Mouse (Mus musculus) neural tube, embryonic 14.5 days (tissue): Measurements from ENCODE around the gene Itgb2l. TPM values are rescaled to one million over a fixed set of nuclear protein-coding genes. Genes with fewer than 3 reads are reported as not detected.

ENCODE experiments used
- ATAC-seq: fragments of 200-750 bp; cut with Nextera tagmentation; 2 replicates; pipeline ENCODE4 v1.8.0; 2017; ENCODE audit warnings: low read depth, mild to moderate bottlenecking, moderate TSS enrichment, moderate library complexity
- H3K27ac ChIP-seq: fragments of 300-500 bp; sonication (generic); 2 replicates; pipeline ENCODE4 v1.5.1; 2014; ENCODE audit warnings: low read depth, mild to moderate bottlenecking, control low read depth, low read length, moderate library complexity, mixed read lengths
- H3K27me3 ChIP-seq: fragments of 300-500 bp; sonication (generic); 2 replicates; pipeline ENCODE4 v1.6.1; 2014; ENCODE audit warnings: low read length; ENCODE audit not compliant: control insufficient read depth, insufficient read depth
- H3K36me3 ChIP-seq: fragments of 300-500 bp; sonication (generic); 2 replicates; pipeline ENCODE4 v1.6.1; 2014; ENCODE audit warnings: low read length, mixed read lengths; ENCODE audit not compliant: control insufficient read depth, insufficient read depth
- H3K4me1 ChIP-seq: fragments of 300-500 bp; sonication (generic); 2 replicates; pipeline ENCODE4 v1.6.1; 2014; ENCODE audit warnings: low read length; ENCODE audit not compliant: control insufficient read depth, insufficient read depth
- H3K4me2 ChIP-seq: fragments of 300-500 bp; sonication (generic); 2 replicates; pipeline ENCODE4 v1.6.1; 2014; ENCODE audit warnings: mild to moderate bottlenecking, low read depth, low read length, control low read depth
- H3K4me3 ChIP-seq: fragments of 300-500 bp; sonication (generic); 2 replicates; pipeline ENCODE4 v1.5.1; 2014; ENCODE audit warnings: low read depth, low read length, control low read depth, mixed read lengths
- H3K9ac ChIP-seq: fragments of 300-500 bp; sonication (generic); replicated peaks from 2 replicates; pipeline ENCODE4 v1.6.1; 2014; ENCODE audit warnings: low read depth, mild to moderate bottlenecking, control low read depth, low read length, mixed read lengths
- H3K9me3 ChIP-seq: fragments of 300-500 bp; sonication (generic); 2 replicates; pipeline ENCODE4 v1.6.1; 2016; ENCODE audit warnings: low read length; ENCODE audit not compliant: control insufficient read depth
- WGBS: fragments of 180-500 bp; shearing (Covaris S2); extraction: QIAGEN DNeasy Blood & Tissue Kit; methylation state at CpG from one replicate; pipeline ENCODE4 v1.1.7; 2014; 5-methylcytosine and 5-hydroxymethylcytosine counted together
- polyA plus RNA-seq: library from polyadenylated mRNA; unstranded; fragments of >200 nt; fragmentation: Nextera tagmentation; extraction: Ambion mirVana; gene quantifications from 2 replicates; pipeline ENCODE4 v1.2.1, GENCODE M21; 2014

The Itgb2l gene
- polyA plus RNA-seq, 1 experiment from 2014 or later: 0.15 TPM

- Histone ChIP-seq H3K36me3 (no peaks in the 10 kb centered on the region), H3K9ac (no peak overlapping the region), H3K4me1 (no peaks in the 10 kb centered on the region; the same call in 1 of the 2 replicates), H3K4me2 (no peak overlapping the region), H3K27ac (no peak overlapping the region), H3K4me3 (no peak overlapping the region), H3K9me3 (no peaks in the 10 kb centered on the region), H3K27me3 (no peaks in the 10 kb centered on the region)
- WGBS: 69% methylated on average over 8 of the region's 8 CpGs
- peak; percentile 75 for ATAC-seq
Observed at GRCm38 (mm10) chr16:96440871-96441270, 2.5 kb downstream of the Itgb2l start.

GRCm38 (mm10) chr16:96439682-96440081, 3.7 kb downstream of the Itgb2l start:
- no peaks in the 10 kb centered on the region for H3K36me3 ChIP-seq
- no peaks in the 10 kb centered on the region; the same call in 1 of the 2 replicates for H3K4me1 ChIP-seq
- no peak overlapping the region for H3K4me2 ChIP-seq
- no peaks in the 10 kb centered on the region for H3K9me3 ChIP-seq
- H3K27ac ChIP-seq: no peak overlapping the region
- H3K9ac ChIP-seq: no peak overlapping the region
- no peaks in the 10 kb centered on the region for H3K27me3 ChIP-seq
- no peak overlapping the region for H3K4me3 ChIP-seq
- 69% methylated on average over 4 of the region's 4 CpGs for WGBS
- ATAC-seq: no peak

GRCm38 (mm10) chr16:96438946-96439345, 4.5 kb downstream of the Itgb2l start:
- no peak overlapping the region for H3K4me3 ChIP-seq
- H3K4me1 ChIP-seq: no peaks in the 10 kb centered on the region; the same call in 1 of the 2 replicates
- no peak overlapping the region for H3K9ac ChIP-seq
- H3K4me2 ChIP-seq: no peak overlapping the region
- no peaks in the 10 kb centered on the region for H3K9me3 ChIP-seq
- ATAC-seq: no peak
- no peaks in the 10 kb centered on the region for H3K27me3 ChIP-seq
- no peaks in the 10 kb centered on the region for H3K36me3 ChIP-seq
- 92% methylated on average over 5 of the region's 5 CpGs for WGBS
- H3K27ac ChIP-seq: no peak overlapping the region

- no peaks in the 10 kb centered on the region for H3K4me1 ChIP-seq
- 90% methylated on average over 3 of the region's 3 CpGs for WGBS
- no peaks in the 10 kb centered on the region for H3K36me3 ChIP-seq
- H3K4me2 ChIP-seq: no peak overlapping the region
- H3K4me3 ChIP-seq: no peak overlapping the region
- ATAC-seq: no peak
- no peaks in the 10 kb centered on the region for H3K9me3 ChIP-seq
- no peak overlapping the region for H3K9ac ChIP-seq
- H3K27ac ChIP-seq: no peak overlapping the region
- no peaks in the 10 kb centered on the region for H3K27me3 ChIP-seq
Observed at GRCm38 (mm10) chr16:96434024-96434785, 9.2 kb downstream of the Itgb2l start.

- Histone ChIP-seq H3K4me2 (no peak overlapping the region), H3K9me3 (no peaks in the 10 kb centered on the region), H3K4me3 (no peak overlapping the region), H3K4me1 (no peaks in the 10 kb centered on the region), H3K36me3 (no peaks in the 10 kb centered on the region), H3K27ac (no peak overlapping the region), H3K27me3 (no peaks in the 10 kb centered on the region), H3K9ac (no peak overlapping the region)
- 85% methylated on average over 10 of the region's 10 CpGs for WGBS
- no peak for ATAC-seq
Observed at GRCm38 (mm10) chr16:96433266-96433665, 10.2 kb downstream of the Itgb2l start.

GRCm38 (mm10) chr16:96429046-96429445, 14.4 kb downstream of the Itgb2l start:
- Histone ChIP-seq H3K9ac (no peak overlapping the region), H3K4me2 (no peak overlapping the region), H3K36me3 (no peaks in the 10 kb centered on the region), H3K9me3 (no peaks in the 10 kb centered on the region), H3K4me1 (no peaks in the 10 kb centered on the region), H3K4me3 (no peak overlapping the region), H3K27me3 (no peaks in the 10 kb centered on the region), H3K27ac (no peak overlapping the region)
- 73% methylated on average over 3 of the region's 3 CpGs for WGBS
- no peak for ATAC-seq

GRCm38 (mm10) chr16:96426671-96427070, 16.7 kb downstream of the Itgb2l start:
- Histone ChIP-seq H3K9me3 (no peaks in the 10 kb centered on the region), H3K36me3 (no peaks in the 10 kb centered on the region), H3K27ac (no peak overlapping the region), H3K4me3 (no peak overlapping the region), H3K4me2 (no peak overlapping the region), H3K9ac (no peak overlapping the region), H3K4me1 (no peaks in the 10 kb centered on the region), H3K27me3 (no peaks in the 10 kb centered on the region)
- WGBS: 85% methylated on average over 7 of the region's 7 CpGs
- ATAC-seq: no peak

- no peak for ATAC-seq
- H3K27me3 ChIP-seq: no peaks in the 10 kb centered on the region
Observed at GRCm38 (mm10) chr16:96425044-96425443, 18.4 kb downstream of the Itgb2l start.

GRCm38 (mm10) chr16:96408064-96408465, 35.4 kb downstream of the Itgb2l start:
- Histone ChIP-seq H3K27ac (no peak overlapping the region), H3K4me3 (no peak overlapping the region), H3K36me3 (no peaks in the 10 kb centered on the region), H3K4me2 (no peak overlapping the region), H3K9me3 (no peaks in the 10 kb centered on the region), H3K4me1 (no peaks in the 10 kb centered on the region), H3K9ac (no peak overlapping the region), H3K27me3 (no peaks in the 10 kb centered on the region)
- ATAC-seq: no peak
- 31% methylated on average over 4 of the region's 4 CpGs for WGBS

More at GRCm38 (mm10) chr16:96425044-96425443, 18.4 kb downstream of the Itgb2l start:
- Histone ChIP-seq H3K27ac (no peak overlapping the region), H3K9me3 (no peaks in the 10 kb centered on the region), H3K9ac (no peak overlapping the region), H3K4me1 (no peaks in the 10 kb centered on the region), H3K36me3 (no peaks in the 10 kb centered on the region), H3K4me2 (no peak overlapping the region), H3K4me3 (no peak overlapping the region)
- 89% methylated on average over 2 of the region's 2 CpGs for WGBS
